Mouse (Mus musculus) 3134 (cell line): ENCODE results near the gene Pik3ap1.

Source experiments
- DNase-seq: peaks from one replicate; pipeline ENCODE4 v3.0.0-alpha.2; 2011; ENCODE audit warnings: low spot score; ENCODE audit not compliant: insufficient read length; ENCODE audit errors: extremely low read depth

The Pik3ap1 gene

GRCm38 (mm10) chr19:41369557-41370460 is 15.1 kb downstream of the Pik3ap1 start:
- no peak for DNase-seq

GRCm38 (mm10) chr19:41366854-41367517 is 17.9 kb downstream of the Pik3ap1 start:
- no peak for DNase-seq

DNA sequence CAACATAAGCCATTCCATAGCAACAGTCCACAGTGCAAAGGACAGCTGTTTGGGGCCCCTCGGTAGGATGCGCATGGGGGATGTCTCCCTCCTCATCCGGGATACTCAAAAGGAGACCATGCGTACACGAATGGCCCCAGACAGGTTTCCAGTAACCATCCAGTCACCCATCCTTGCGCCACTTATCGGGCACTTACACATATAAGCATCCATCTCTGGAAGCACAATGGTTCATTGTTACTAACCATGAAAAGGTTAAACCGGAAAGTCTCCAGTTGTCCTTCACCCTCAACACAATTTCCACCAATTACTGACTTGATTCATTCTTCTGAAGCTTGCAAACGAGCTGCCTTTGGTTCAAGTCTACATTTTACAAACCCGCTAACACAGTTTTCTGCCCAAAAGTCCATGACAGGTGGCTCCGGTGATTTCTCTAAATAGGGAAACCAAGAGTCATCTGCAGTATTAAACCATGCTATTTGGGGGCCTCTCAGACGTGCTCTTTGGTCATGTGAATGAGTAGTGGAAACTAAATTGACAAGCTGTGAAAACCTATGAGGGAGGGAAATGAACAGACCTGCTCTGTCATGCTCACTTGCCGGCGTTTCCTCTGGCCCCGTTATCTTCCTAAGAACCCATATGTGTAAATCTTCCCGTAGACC is 18.6 kb downstream of the Pik3ap1 start:
- no peak for DNase-seq

- DNase-seq, result no peak
Observed at GRCm38 (mm10) chr19:41365570-41365969, 19.3 kb downstream of the Pik3ap1 start.

DNA sequence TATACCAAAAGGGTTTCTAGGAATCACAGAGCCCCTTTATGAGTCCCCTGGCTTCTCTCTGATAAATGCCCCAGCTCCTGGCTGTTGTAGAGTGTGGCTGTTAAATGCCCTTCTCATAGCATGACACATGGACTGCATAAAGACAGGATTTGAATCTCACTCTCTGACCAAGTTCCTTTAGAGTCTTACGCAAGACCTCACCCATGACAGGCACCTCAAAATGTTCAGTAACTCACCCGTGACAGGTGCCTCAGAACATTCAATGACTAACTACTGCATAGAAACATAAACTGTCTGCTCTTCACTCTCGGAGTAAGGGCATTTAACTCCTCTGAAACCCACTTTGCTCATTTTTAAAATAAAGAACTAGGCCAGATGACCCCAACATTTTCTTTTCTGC is 20.4 kb downstream of the Pik3ap1 start:
- no peak for DNase-seq

GRCm38 (mm10) chr19:41362963-41363362 is 21.9 kb downstream of the Pik3ap1 start:
- DNase-seq, result no peak

DNA sequence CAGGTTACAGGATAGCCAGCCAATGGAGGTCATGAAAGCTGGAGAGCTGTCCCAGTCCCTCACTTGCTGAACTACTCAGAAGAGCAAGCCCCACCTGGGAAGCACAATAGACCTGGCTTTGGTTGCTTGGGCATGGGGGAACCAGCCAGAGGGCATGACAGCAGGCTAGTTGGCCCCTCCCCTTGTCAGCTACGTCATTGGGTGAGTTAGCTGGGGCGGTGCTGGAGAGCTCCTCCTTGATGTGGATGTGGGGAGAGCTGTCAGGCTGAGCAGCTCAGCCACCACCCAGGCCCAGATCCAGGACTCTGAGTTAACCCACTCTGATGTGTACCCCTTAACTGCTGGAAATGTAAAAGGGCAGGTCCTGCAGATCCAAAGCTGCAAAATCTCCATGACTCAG is 24.4 kb downstream of the Pik3ap1 start:
- no peak for DNase-seq

DNA sequence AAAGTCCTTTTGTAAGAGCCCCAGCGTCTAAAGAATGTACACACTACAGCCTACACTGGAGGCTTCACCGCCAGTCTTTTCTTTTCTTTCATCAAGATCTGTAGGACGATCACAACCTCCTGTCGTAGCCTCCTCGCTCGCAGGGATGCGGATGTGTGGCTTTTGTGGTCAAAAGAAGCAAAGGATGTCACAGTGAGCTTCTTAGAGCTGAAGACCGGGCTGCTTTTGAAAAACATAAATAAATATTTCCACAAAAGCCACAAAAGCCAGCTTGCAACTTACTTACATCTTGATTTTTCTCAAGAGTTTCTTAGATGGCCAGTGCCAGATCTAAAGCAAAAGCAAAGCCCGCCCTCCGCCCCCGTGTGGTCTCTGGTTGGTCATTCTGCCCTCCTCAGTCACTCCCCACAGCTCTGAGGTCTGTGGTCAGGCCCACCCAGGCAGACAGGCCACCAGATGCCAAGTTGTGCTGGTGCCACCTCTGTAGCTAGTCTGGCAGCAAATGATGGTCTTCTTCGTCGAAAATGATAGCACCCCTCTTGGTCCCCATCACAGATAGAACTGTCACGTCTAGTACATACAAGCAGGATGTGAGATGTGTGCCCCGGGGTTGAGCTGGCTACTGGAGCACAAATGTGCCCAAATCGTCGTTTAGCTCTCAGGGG is 30.5 kb downstream of the Pik3ap1 start:
- DNase-seq, result no peak

DNA sequence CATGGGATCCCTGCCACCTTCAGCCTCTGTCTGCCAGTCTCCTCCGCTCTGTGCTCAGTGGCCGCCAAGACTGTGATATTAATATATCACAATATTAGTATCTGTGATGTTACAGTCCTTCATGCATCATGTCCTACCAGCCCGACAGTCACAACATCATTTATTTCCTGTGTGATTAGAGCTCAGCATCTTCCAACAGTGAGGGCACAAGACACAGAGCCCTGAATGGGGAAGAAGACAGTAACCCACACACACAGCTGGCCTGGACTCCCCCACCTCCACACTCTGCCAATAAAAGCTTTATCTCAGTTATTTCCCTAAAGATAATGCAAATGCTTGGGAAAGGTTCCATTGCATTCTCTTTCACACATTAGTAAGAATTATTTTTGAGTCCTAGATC is 35.3 kb downstream of the Pik3ap1 start:
- no peak for DNase-seq

GRCm38 (mm10) chr19:41348161-41348560 is 36.7 kb downstream of the Pik3ap1 start:
- no peak for DNase-seq

DNA sequence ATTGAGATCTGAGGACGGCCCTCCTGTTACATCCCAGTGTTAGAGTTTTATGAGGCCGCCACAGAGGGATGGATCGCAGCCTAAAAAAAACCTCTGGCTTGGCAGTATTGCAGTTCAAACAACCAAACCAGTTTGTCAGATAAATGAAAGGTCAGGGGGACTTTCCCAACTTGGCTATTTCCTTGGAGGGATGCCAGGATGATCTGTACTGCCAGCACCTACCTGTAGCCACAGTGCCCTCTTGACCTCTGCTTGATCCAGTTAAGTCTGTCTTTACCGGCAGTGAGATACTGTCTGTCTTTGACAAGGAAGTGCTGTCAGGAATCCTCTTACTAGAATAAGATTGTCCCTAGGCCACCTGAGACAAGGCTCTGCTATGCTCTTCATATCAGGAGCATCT is 37.6 kb downstream of the Pik3ap1 start:
- no peak for DNase-seq

GRCm38 (mm10) chr19:41346099-41346850 is 38.6 kb downstream of the Pik3ap1 start:
- no peak for DNase-seq

DNA sequence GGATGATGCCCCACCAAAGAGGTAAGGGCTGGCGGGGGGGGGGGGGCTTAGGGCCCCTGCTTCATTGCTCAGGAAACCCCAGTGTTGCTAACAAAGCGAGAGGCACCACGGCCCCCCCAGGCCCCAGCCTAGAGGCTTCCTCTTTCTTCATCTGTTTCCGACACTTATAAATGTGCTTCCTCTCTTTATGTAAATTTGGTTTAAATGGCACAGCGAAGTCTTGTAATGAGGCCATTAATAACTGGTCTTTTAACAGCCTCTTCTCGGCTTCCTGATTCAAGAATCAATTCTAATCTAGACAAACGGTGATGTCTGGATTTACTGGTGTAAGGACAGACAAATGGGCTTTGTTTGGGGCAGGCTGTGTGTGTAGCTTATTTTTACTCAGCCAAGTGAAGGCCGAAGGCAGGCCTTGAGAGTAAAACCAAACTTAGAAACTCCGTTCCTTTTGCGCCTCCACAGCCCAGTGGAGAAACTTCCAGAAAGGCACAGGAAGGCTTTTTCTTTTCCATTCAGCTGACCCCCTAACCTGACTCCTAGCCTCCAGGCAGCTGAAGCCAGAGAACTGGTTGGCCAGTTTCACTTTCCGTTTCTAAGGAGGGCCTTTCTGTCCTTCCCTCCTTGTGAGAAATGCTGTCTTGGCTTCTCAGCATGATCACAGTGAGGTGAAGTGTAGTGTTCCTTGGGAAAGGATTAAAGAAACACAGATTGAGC is 39.7 kb downstream of the Pik3ap1 start:
- DNase-seq, result no peak

GRCm38 (mm10) chr19:41344666-41345027 is 40.3 kb downstream of the Pik3ap1 start:
- no peak for DNase-seq

- DNase-seq, result no peak
Observed at GRCm38 (mm10) chr19:41342592-41343090, 42.3 kb downstream of the Pik3ap1 start.

- no peak for DNase-seq
Observed at GRCm38 (mm10) chr19:41341677-41342076, 43.2 kb downstream of the Pik3ap1 start.

DNA sequence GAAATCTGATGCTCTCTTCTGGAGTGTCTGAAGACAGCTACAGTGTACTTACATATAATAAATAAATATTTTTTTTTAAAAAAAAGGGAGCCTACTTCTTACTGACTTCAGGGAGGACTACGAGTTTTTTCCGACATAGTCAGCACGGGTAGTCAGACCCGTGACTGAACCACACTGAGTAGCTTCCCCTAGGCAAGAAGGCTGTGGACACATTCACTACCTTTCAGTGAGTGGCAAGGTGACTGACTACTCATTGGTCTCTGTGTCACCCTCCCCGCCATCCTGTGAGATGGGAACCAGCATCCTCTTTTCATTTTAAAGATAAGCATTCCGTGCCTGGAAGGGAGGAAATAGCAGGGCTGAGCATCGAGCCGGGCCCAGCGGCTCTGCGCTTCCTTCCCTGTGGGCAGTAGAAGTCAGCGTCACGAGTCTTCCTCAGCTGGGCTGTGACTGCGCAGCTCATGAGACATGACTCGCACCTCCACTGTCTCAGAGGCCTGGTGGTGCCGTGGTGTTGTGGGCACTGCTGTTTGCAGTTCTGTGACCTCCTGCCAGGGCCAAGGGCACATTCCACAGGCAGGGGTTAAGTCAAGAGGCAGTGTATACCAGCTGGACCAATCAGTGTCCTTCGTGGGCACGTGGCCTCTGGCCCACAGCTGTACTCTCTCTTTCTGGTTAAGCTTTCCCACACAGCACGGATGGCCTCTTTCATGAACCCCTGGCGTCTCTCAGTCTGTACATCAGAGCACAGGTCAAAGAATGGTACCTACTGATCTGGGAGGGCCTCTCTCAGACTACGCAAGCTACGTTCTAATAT is 45.7 kb downstream of the Pik3ap1 start:
- peak; percentile 16 for DNase-seq

DNA sequence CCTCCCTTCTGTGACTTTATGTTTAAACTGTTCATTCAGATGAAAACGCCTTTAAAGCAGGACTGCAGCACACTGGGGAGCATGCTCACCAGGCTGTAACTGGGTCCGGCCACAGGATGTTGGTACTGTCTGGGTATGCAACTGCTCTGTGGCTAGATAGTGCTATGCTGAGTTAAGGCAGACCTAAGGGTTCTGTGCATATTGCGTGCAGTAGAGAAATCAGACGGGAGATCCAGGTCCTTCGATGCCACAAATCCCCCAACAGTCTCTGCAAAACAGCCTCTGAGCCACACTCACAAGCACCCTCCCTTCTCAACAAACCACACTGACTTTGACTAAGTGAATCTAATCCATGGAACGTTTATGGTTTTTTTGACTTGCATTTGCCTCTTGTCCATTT is 46.5 kb downstream of the Pik3ap1 start:
- no peak for DNase-seq

- DNase-seq, result no peak
Observed at GRCm38 (mm10) chr19:41335721-41336120, 49.2 kb downstream of the Pik3ap1 start.
